Mouse (Mus musculus): ENCODE data around the gene Ppm1e. TPM values are rescaled to one million over a fixed set of nuclear protein-coding genes. Genes with fewer than 3 reads are reported as not detected.

Ppm1e gene
- polyA plus RNA-seq, 1 experiment: 0.70 TPM

DNA sequence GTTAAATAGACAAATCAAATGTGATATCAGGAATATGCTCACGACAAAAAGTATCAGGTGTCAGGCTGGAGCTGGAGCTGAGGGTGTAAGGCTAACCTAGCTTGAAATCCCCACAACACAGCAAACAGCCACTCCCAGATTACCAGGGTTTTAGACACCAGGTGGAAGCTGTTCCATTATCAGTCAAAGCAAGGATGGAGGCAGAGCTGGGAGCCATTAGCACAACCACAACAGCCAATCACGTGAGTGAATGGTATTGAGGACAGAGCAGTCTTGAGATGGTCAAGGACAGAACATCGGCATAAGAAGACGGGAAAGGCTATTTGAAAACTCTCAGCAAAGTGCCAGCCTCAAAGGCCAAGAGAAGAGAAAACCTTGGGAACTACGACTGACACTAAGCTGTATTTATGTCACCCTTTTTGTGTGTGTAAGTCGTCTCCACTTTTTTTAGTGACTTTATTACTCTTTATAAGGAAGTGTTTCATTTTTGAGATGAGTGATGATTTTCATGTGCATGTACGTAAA, 5.1 kb downstream of the Ppm1e start:
- WGBS: 87% methylated on average over 7 of the region's 7 CpGs
- no peak overlapping the region for H3K4me3 ChIP-seq (ENCODE audit: insufficient read depth, low read depth, low read length)
- no peaks in the 10 kb centered on the region for H3K36me3 ChIP-seq (ENCODE audit: control insufficient read depth, insufficient read depth, low read length)
- TF ChIP-seq CTCF (conservative IDR thresholded peaks at IDR 0.05; ENCODE audit: insufficient read depth, insufficient read length, low read depth, low read length) (no peak), POLR2A (IDR thresholded peaks at IDR 0.05; ENCODE audit: low read depth, low read length) (no peak)
- no peak overlapping the region for H3K27ac ChIP-seq (ENCODE audit: insufficient read depth, low read depth, low read length)
- peaks cover 3% of the 10 kb centered on the region; the same call in 1 of the 2 replicates for H3K4me1 ChIP-seq (ENCODE audit: control insufficient read depth, insufficient read depth, low read length)
- DNase-seq: no peak
- peaks cover 3% of the 10 kb centered on the region for H3K27me3 ChIP-seq (replicated peaks; ENCODE audit: control insufficient read depth, insufficient read depth, low read length)

DNA sequence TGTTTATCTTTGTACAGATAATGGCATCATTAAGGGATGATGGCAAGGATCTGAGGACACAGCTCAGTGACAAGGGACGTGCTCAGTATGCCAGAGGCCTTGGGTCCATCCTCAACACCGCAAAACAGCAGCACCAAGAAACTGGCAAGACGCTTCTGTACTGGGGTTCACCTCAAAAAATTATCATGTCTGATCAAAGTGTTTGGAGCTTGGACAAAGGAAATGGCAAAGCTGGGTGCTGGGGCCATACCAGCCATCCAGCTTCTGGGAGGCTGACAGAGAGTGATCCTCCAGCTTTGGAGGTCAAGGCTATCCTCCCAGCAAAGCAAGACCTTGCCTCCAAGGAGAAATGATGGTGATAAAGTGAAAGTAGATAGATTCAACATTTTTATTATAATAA, 32.4 kb downstream of the Ppm1e start:
- 85% methylated on average over 3 of the region's 3 CpGs for WGBS
- TF ChIP-seq POLR2A (IDR thresholded peaks at IDR 0.05; ENCODE audit: low read depth, low read length): no peak
- no peak for TF ChIP-seq CTCF (conservative IDR thresholded peaks at IDR 0.05; ENCODE audit: insufficient read depth, insufficient read length, low read depth, low read length)
- Histone ChIP-seq H3K27ac (ENCODE audit: insufficient read depth, low read depth, low read length) (no peak overlapping the region), H3K4me1 (ENCODE audit: control insufficient read depth, insufficient read depth, low read length) (no peaks in the 10 kb centered on the region), H3K36me3 (ENCODE audit: control insufficient read depth, insufficient read depth, low read length) (no peaks in the 10 kb centered on the region), H3K4me3 (ENCODE audit: insufficient read depth, low read depth, low read length) (no peak overlapping the region), H3K27me3 (replicated peaks; ENCODE audit: control insufficient read depth, insufficient read depth, low read length) (no peaks in the 10 kb centered on the region)
- no peak for DNase-seq

DNA sequence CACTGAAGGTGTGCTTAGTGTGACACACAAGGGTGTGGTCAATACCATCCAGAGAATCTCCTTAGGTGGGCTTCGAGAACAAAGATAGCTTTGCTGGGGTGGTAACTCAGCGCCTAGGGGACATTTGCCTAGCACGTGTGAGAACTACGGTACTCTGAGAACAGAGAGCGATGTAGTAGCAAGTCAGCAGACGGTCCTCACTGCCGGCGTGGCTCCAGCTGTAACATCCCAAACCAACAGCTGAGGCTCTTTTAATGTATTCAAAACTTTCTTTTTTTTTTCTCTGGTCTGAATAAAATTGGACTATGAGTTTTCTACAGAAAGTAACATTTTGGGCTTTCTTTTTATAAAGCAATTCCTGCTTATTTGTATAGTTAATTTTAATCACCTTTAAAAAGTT, 36.3 kb downstream of the Ppm1e start:
- Histone ChIP-seq H3K4me1 (ENCODE audit: control insufficient read depth, insufficient read depth, low read length) (no peaks in the 10 kb centered on the region), H3K4me3 (ENCODE audit: insufficient read depth, low read depth, low read length) (no peak overlapping the region), H3K27me3 (replicated peaks; ENCODE audit: control insufficient read depth, insufficient read depth, low read length) (no peaks in the 10 kb centered on the region), H3K36me3 (ENCODE audit: control insufficient read depth, insufficient read depth, low read length) (no peaks in the 10 kb centered on the region), H3K27ac (ENCODE audit: insufficient read depth, low read depth, low read length) (no peak overlapping the region)
- no peak for DNase-seq
- no peak for TF ChIP-seq POLR2A (IDR thresholded peaks at IDR 0.05; ENCODE audit: low read depth, low read length)
- TF ChIP-seq CTCF (conservative IDR thresholded peaks at IDR 0.05; ENCODE audit: insufficient read depth, insufficient read length, low read depth, low read length): no peak
- whole genome bisulfite sequencing: 79% methylated on average over 8 of the region's 8 CpGs

GRCm38 (mm10) chr11:87320007-87320406, 38.8 kb downstream of the Ppm1e start:
- DNase-seq: peak; percentile 11
- Histone ChIP-seq H3K27me3 (replicated peaks; ENCODE audit: control insufficient read depth, insufficient read depth, low read length) (no peaks in the 10 kb centered on the region), H3K36me3 (ENCODE audit: control insufficient read depth, insufficient read depth, low read length) (no peaks in the 10 kb centered on the region), H3K4me3 (ENCODE audit: insufficient read depth, low read depth, low read length) (no peak overlapping the region), H3K27ac (ENCODE audit: insufficient read depth, low read depth, low read length) (peak overlapping the region; percentile 13; the same call in 1 of the 2 replicates), H3K4me1 (ENCODE audit: control insufficient read depth, insufficient read depth, low read length) (no peaks in the 10 kb centered on the region)
- 44% methylated on average over 5 of the region's 5 CpGs for WGBS
- TF ChIP-seq CTCF (conservative IDR thresholded peaks at IDR 0.05; ENCODE audit: insufficient read depth, insufficient read length, low read depth, low read length) (no peak), POLR2A (IDR thresholded peaks at IDR 0.05; ENCODE audit: low read depth, low read length) (no peak)

GRCm38 (mm10) chr11:87318956-87319708, 39.7 kb downstream of the Ppm1e start:
- Histone ChIP-seq H3K36me3 (ENCODE audit: control insufficient read depth, insufficient read depth, low read length) (no peaks in the 10 kb centered on the region), H3K4me3 (ENCODE audit: insufficient read depth, low read depth, low read length) (no peak overlapping the region), H3K27me3 (replicated peaks; ENCODE audit: control insufficient read depth, insufficient read depth, low read length) (no peaks in the 10 kb centered on the region), H3K4me1 (ENCODE audit: control insufficient read depth, insufficient read depth, low read length) (no peaks in the 10 kb centered on the region), H3K27ac (ENCODE audit: insufficient read depth, low read depth, low read length) (no peak overlapping the region)
- TF ChIP-seq CTCF (conservative IDR thresholded peaks at IDR 0.05; ENCODE audit: insufficient read depth, insufficient read length, low read depth, low read length): no peak
- TF ChIP-seq POLR2A (IDR thresholded peaks at IDR 0.05; ENCODE audit: low read depth, low read length): no peak
- no peak for DNase-seq
- WGBS: 71% methylated on average over 9 of the region's 9 CpGs

GRCm38 (mm10) chr11:87313533-87313932, 45.3 kb downstream of the Ppm1e start:
- 48% methylated on average over 3 of the region's 3 CpGs for WGBS
- TF ChIP-seq POLR2A (IDR thresholded peaks at IDR 0.05; ENCODE audit: low read depth, low read length): no peak
- no peak for TF ChIP-seq CTCF (conservative IDR thresholded peaks at IDR 0.05; ENCODE audit: insufficient read depth, insufficient read length, low read depth, low read length)
- no peak for DNase-seq

GRCm38 (mm10) chr11:87310309-87310708, 48.5 kb downstream of the Ppm1e start:
- Histone ChIP-seq H3K4me1 (ENCODE audit: control insufficient read depth, insufficient read depth, low read length) (no peaks in the 10 kb centered on the region), H3K36me3 (ENCODE audit: control insufficient read depth, insufficient read depth, low read length) (no peaks in the 10 kb centered on the region), H3K4me3 (ENCODE audit: insufficient read depth, low read depth, low read length) (no peak overlapping the region), H3K27me3 (replicated peaks; ENCODE audit: control insufficient read depth, insufficient read depth, low read length) (no peaks in the 10 kb centered on the region), H3K27ac (ENCODE audit: insufficient read depth, low read depth, low read length) (no peak overlapping the region)
- TF ChIP-seq CTCF (conservative IDR thresholded peaks at IDR 0.05; ENCODE audit: insufficient read depth, insufficient read length, low read depth, low read length) (no peak), POLR2A (IDR thresholded peaks at IDR 0.05; ENCODE audit: low read depth, low read length) (no peak)
- WGBS: 84% methylated on average over 2 of the region's 2 CpGs
- DNase-seq: no peak

More at GRCm38 (mm10) chr11:87313533-87313932, 45.3 kb downstream of the Ppm1e start:
- Histone ChIP-seq H3K36me3 (ENCODE audit: control insufficient read depth, insufficient read depth, low read length) (no peaks in the 10 kb centered on the region), H3K27ac (ENCODE audit: insufficient read depth, low read depth, low read length) (no peak overlapping the region), H3K4me1 (ENCODE audit: control insufficient read depth, insufficient read depth, low read length) (no peaks in the 10 kb centered on the region), H3K27me3 (replicated peaks; ENCODE audit: control insufficient read depth, insufficient read depth, low read length) (no peaks in the 10 kb centered on the region), H3K4me3 (ENCODE audit: insufficient read depth, low read depth, low read length) (no peak overlapping the region)
